Mouse (Mus musculus) liver, embryonic 11.5 days (tissue): ENCODE results near the gene Foxa3. TPM values are rescaled to one million over a fixed set of nuclear protein-coding genes. Genes with fewer than 3 reads are reported as not detected.

Source experiments
- ATAC-seq: fragments of 200-750 bp; cut with Nextera tagmentation; replicated peaks from 2 replicates; pipeline ENCODE4 v1.8.0; 2017; ENCODE audit warnings: moderate number of reproducible peaks, mild to moderate bottlenecking, moderate TSS enrichment, moderate library complexity; ENCODE audit not compliant: low FRiP score
- DNase-seq: peaks from one replicate; pipeline ENCODE4 v3.0.0-alpha.2; 2017; ENCODE audit warnings: low spot score
- H3K27ac ChIP-seq: fragments of 300-500 bp; sonication (generic); 2 replicates; pipeline ENCODE4 v1.5.1; 2014; ENCODE audit warnings: mild to moderate bottlenecking, low read depth, low read length, control low read depth
- H3K27me3 ChIP-seq: fragments of 300-500 bp; sonication (generic); replicated peaks from 2 replicates; pipeline ENCODE4 v1.6.1; 2014; ENCODE audit warnings: low read length, mixed read lengths; ENCODE audit not compliant: control insufficient read depth, insufficient read depth
- H3K36me3 ChIP-seq: fragments of 300-500 bp; sonication (generic); 2 replicates; pipeline ENCODE4 v1.6.1; 2014; ENCODE audit warnings: mild to moderate bottlenecking, low read length, moderate library complexity, mixed read lengths; ENCODE audit not compliant: control insufficient read depth, insufficient read depth
- H3K4me1 ChIP-seq: fragments of 300-500 bp; sonication (generic); replicated peaks from 2 replicates; pipeline ENCODE4 v1.6.1; 2014; ENCODE audit warnings: low read length, mixed read lengths; ENCODE audit not compliant: control insufficient read depth, insufficient read depth
- H3K4me2 ChIP-seq: fragments of 300-500 bp; sonication (generic); 2 replicates; pipeline ENCODE4 v1.6.1; 2014; ENCODE audit warnings: mild to moderate bottlenecking, control low read depth, moderate library complexity
- H3K4me3 ChIP-seq: fragments of 300-500 bp; sonication (generic); 2 replicates; pipeline ENCODE4 v1.5.1; 2014; ENCODE audit warnings: low read depth, low read length, control low read depth
- H3K9ac ChIP-seq: fragments of 300-500 bp; sonication (generic); 2 replicates; pipeline ENCODE4 v1.6.1; 2014; ENCODE audit warnings: low read depth, low read length, control low read depth
- H3K9me3 ChIP-seq: fragments of 300-500 bp; sonication (generic); 2 replicates; pipeline ENCODE4 v1.6.1; 2016; ENCODE audit warnings: low read length, inconsistent platforms, mixed read lengths; ENCODE audit not compliant: control insufficient read depth
- WGBS: fragments of 180-500 bp; shearing (Covaris S2); extraction: QIAGEN DNeasy Blood & Tissue Kit; methylation state at CpG from one replicate; pipeline ENCODE4 v1.1.7; 2014; 5-methylcytosine and 5-hydroxymethylcytosine counted together
- polyA plus RNA-seq: library from polyadenylated mRNA; unstranded; fragments of >200 nt; fragmentation: Nextera tagmentation; extraction: Ambion mirVana; gene quantifications from 2 replicates; pipeline ENCODE4 v1.2.1, GENCODE M21; 2014

The Foxa3 gene
- polyA plus RNA-seq, 1 experiment from 2014 or later, result 29.7 TPM

DNA sequence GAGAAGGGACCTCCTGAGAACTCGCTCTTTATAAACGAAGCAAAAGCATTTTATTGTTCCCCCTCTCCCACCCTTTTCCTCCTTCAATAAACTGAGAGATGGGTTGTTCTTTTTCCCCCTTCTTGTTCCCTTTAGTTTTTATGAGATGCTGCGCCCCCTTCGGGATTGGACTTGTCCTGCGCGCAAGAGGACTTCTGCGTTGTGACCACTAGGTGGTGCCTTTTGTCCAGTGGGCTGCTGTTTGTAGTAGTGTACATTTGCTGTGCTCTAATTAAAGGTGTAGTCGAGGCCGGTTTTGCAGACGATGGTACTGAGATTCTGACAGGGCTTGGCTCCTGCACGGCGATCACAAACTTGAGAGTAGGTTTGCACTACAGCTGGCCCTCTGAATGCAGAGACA, 16.9 kb downstream of the Foxa3 start:
- Histone ChIP-seq H3K36me3 (peaks cover 11% of the 10 kb centered on the region), H3K4me3 (peak overlapping the region; percentile 90), H3K4me1 (peaks cover 37% of the 10 kb centered on the region), H3K9me3 (no peaks in the 10 kb centered on the region), H3K9ac (peak overlapping the region; percentile 18), H3K27ac (peak overlapping the region; percentile 75; the same call in 1 of the 2 replicates), H3K27me3 (no peaks in the 10 kb centered on the region), H3K4me2 (peak overlapping the region; percentile 99)
- DNase-seq (no peak), ATAC-seq (no peak)
- 6% methylated on average over 12 of the region's 12 CpGs for WGBS

DNA sequence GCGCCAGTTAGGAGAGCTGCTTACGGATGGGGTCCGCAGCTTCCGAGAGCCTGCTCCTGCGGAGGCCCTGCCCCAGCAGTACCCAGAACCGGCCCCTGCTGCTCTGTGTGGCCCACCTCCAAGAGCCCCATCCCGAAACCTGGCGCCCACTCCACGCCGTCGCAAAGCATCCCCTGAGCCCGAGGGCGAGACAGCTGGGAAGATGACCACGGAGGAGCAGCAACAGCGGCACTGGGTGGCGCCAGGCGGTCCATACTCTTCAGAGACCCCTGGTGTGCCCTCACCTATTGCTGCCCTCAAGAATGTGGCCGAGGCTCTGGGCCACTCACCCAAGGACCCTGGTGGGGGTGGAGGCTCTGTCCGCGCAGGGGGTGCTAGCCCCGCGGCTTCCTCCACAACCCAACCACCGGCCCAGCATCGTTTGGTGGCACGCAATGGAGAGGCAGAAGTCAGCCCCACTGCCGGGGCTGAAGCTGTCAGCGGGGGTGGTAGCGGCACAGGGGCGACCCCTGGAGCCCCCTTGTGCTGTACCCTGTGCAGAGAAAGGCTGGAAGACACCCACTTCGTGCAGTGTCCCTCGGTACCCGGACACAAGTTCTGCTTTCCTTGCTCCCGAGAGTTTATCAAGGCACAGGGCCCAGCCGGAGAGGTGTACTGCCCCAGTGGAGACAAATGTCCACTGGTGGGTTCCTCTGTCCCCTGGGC, 17.8 kb downstream of the Foxa3 start:
- H3K36me3 ChIP-seq, result peaks cover 11% of the 10 kb centered on the region
- 75% methylated on average over 34 of the region's 34 CpGs for WGBS
- H3K4me2 ChIP-seq, result peak overlapping the region; percentile 99
- no peaks in the 10 kb centered on the region for H3K9me3 ChIP-seq
- peaks cover 42% of the 10 kb centered on the region for H3K4me1 ChIP-seq
- H3K4me3 ChIP-seq, result peak overlapping the region; percentile 90
- peak overlapping the region; percentile 88 for H3K9ac ChIP-seq
- no peaks in the 10 kb centered on the region for H3K27me3 ChIP-seq
- 0 out of 2 replicates have a peak overlapping the region, but pooled peaks have one; percentile 21 for H3K27ac ChIP-seq
- DNase-seq (no peak), ATAC-seq (no peak)

DNA sequence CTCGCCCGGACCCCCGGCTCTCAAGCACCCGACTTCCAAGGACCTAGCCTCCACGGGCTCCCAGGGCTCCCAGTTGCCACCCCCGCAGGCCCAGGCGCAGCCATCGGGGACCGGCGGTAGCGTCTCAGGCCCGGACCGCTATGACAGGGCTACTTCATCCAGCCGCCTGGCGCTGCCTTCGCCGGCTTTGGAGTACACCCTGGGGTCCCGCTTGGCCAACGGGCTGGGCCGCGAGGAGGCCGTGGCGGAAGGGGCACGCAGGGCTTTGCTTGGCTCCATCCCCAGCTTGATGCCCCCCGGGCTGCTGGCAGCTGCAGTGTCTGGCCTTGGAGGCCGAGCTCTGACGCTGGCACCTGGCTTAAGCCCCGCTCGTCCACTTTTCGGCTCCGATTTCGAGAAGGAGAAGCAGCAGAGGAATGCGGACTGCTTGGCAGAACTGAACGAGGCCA, 18.7 kb downstream of the Foxa3 start:
- no peaks in the 10 kb centered on the region for H3K27me3 ChIP-seq
- peak overlapping the region; percentile 90 for H3K4me3 ChIP-seq
- peak overlapping the region; percentile 99 for H3K4me2 ChIP-seq
- DNase-seq (no peak), ATAC-seq (no peak)
- H3K9ac ChIP-seq, result peak overlapping the region; percentile 88
- no peaks in the 10 kb centered on the region for H3K9me3 ChIP-seq
- peaks cover 11% of the 10 kb centered on the region for H3K36me3 ChIP-seq
- H3K27ac ChIP-seq, result peak overlapping the region; percentile 95
- peaks cover 45% of the 10 kb centered on the region for H3K4me1 ChIP-seq
- WGBS, result 11% methylated on average over 34 of the region's 34 CpGs

GRCm38 (mm10) chr7:19003902-19004630, 19.3 kb downstream of the Foxa3 start, which contains the start of gene Irf2bp1:
Gene Irf2bp1 (plus strand): TSS chr7:19004044.
- ATAC-seq (peak; percentile 69), DNase-seq (peak; percentile 91)
- Histone ChIP-seq H3K27me3 (no peaks in the 10 kb centered on the region), H3K9me3 (no peaks in the 10 kb centered on the region), H3K9ac (peak within 1 kb of the TSS; percentile 88), H3K27ac (peak within 1 kb of the TSS; percentile 95), H3K36me3 (peaks cover 11% of the 10 kb centered on the region), H3K4me1 (peaks cover 45% of the 10 kb centered on the region), H3K4me3 (peak within 1 kb of the TSS; percentile 90), H3K4me2 (peak within 1 kb of the TSS; percentile 99)
- under 1% methylated on average over 84 of the region's 90 CpGs for WGBS

DNA sequence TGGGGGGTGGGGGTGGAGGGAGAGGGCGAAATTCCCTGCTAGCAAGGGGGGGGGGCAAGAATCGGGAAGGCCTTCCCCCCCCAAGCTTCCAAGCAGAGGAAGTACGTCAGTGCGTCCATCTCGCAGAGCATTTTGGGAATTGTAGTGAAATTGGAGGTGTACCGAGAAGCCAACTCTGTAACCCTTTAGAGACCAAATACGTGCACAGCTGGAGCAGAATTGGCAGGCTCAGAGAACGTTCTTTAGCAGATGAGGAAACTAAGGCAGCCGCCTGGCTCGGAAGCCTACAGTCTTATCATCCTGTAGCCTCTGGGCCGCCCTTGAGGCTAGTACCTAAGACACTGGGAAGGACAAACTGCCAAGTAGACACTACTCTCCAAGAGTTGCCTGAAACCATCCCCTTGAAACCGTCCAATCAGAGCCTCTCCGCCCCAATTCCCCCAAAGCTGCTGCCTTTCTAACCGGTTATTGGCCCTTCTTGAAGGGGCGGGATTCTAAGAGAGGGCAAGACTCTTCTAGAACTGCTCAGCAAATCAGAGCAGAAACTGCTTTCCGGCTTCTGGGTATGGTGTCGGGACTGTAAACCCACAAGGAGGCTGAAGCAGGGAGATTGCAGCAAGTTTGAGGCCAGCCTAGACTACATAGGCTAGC, 20.4 kb downstream of the Foxa3 start:
- ATAC-seq, result peak; percentile 64
- under 1% methylated on average over 17 of the region's 17 CpGs for WGBS

GRCm38 (mm10) chr7:19002115-19002514, 21.2 kb downstream of the Foxa3 start:
- peak overlapping the region; percentile 42 for H3K4me3 ChIP-seq
- 29% methylated on average over 4 of the region's 4 CpGs for WGBS
- peaks cover 43% of the 10 kb centered on the region for H3K4me1 ChIP-seq
- no peak for ATAC-seq
- peak overlapping the region; percentile 61 for H3K27ac ChIP-seq
- no peak for DNase-seq
- H3K36me3 ChIP-seq, result peaks cover 15% of the 10 kb centered on the region
- no peaks in the 10 kb centered on the region for H3K27me3 ChIP-seq
- H3K9me3 ChIP-seq, result no peaks in the 10 kb centered on the region
- H3K9ac ChIP-seq, result peak overlapping the region; percentile 56
- H3K4me2 ChIP-seq, result peak overlapping the region; percentile 99

More for the DNA sequence above, 20.4 kb downstream of the Foxa3 start:
- H3K4me2 ChIP-seq, result peak overlapping the region; percentile 99
- H3K36me3 ChIP-seq, result peaks cover 11% of the 10 kb centered on the region
- H3K27ac ChIP-seq, result peak overlapping the region; percentile 86
- H3K27me3 ChIP-seq, result no peaks in the 10 kb centered on the region
- H3K9ac ChIP-seq, result peak overlapping the region; percentile 56
- H3K4me3 ChIP-seq, result peak overlapping the region; percentile 42
- peaks cover 45% of the 10 kb centered on the region for H3K4me1 ChIP-seq
- peak; percentile 82 for DNase-seq
- H3K9me3 ChIP-seq, result no peaks in the 10 kb centered on the region

DNA sequence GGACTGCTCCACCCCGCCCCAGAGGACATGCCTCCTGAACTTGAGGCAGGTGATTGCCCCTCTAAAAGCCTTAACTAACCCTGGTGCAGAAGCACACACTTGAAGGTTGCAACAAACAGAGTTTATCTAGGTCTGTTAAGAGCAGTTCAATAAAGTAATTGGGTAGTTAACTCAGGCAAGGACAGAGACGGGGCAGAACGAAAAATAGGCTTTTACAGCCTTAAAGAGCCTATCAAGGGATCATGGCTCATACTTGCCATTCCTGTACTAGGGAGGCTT, 21.6 kb downstream of the Foxa3 start:
- Histone ChIP-seq H3K27me3 (no peaks in the 10 kb centered on the region), H3K27ac (peak overlapping the region; percentile 61), H3K36me3 (peaks cover 12% of the 10 kb centered on the region), H3K4me3 (peak overlapping the region; percentile 61), H3K4me2 (peak overlapping the region; percentile 99), H3K9me3 (no peaks in the 10 kb centered on the region), H3K4me1 (peaks cover 39% of the 10 kb centered on the region), H3K9ac (peak overlapping the region; percentile 68; the same call in 1 of the 2 replicates)
- 77% methylated on average over 3 of the region's 3 CpGs for WGBS
- ATAC-seq (no peak), DNase-seq (no peak)

DNA sequence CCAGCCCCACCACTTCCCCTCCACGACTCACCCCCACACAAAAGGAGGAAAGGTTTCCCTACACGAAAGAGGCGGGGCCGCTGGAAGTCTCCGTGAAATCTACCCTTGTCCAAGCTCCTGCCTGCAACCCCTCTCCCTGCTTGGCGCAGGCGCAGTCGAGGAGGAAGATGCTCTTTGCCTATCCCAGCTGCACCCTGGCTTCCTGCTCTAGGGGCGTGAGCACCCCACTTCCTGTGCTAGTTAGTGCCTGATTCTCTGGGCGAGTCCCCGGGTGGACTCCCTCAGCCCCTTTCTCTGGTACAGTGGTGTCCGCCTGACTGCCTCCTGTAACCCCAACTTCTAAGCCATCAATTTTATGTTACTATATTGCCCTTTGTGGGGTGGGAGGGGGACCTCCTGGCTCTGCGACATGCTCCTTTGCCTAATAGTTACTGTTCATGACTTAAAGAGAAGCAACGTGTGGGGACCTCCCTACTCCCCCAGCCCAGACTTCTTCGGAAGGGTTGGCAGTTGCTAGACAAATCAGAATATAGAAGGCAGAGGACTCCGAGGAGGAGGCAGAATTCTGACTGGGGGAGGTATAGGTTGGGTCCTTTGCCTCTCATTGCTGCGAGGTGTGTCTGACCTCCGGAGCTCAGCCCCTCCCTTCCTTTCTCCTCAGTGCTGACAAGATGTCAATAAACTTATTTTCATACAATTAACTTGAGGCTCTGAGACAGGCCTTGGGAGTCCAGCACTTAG, 22.1 kb downstream of the Foxa3 start:
- Histone ChIP-seq H3K36me3 (peaks cover 14% of the 10 kb centered on the region; the same call in 1 of the 2 replicates), H3K4me2 (peak overlapping the region; percentile 99), H3K4me1 (peaks cover 37% of the 10 kb centered on the region), H3K9ac (peak overlapping the region; percentile 68), H3K27ac (peak overlapping the region; percentile 61), H3K27me3 (no peaks in the 10 kb centered on the region), H3K4me3 (peak overlapping the region; percentile 61), H3K9me3 (no peaks in the 10 kb centered on the region)
- DNase-seq (no peak), ATAC-seq (peak; percentile 27; the same call in 1 of the 2 replicates)
- 24% methylated on average over 18 of the region's 18 CpGs for WGBS
